Mouse (Mus musculus): ENCODE measurements around the gene Olfr285. TPM values are rescaled to one million over a fixed set of nuclear protein-coding genes. Genes with fewer than 3 reads are reported as not detected.

Olfr285 gene
- not detected for total RNA-seq (2021)

DNA sequence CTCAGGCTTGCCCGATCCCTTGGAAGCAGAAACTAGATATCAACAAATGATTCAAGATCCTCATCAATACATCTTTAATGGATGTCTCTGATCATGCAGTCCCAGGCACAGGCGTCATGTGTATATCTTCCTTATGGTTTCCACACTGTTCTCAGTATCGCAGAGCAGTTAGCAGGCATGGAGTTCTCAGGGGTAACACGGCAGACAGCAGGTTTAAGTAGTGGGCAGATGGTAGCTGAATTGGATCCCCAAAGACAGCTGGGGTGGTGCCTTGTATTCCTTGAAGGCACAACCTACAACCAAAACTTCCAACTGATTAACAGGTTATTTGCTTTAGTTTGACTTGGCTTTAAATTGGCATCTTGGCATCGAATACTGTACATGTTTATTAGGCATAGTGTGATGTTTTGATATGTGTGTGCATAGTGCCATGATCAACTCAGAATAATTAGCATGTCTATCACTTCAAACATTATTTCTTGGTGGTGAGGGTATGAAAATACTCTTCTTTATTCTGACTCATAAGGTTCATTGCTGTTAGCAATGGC lies at the start of gene Olfr285:
TSS of gene Olfr285 (minus strand) at position 177 of the 548 bp plus-strand sequence.
- DNase-seq: no peak

DNA sequence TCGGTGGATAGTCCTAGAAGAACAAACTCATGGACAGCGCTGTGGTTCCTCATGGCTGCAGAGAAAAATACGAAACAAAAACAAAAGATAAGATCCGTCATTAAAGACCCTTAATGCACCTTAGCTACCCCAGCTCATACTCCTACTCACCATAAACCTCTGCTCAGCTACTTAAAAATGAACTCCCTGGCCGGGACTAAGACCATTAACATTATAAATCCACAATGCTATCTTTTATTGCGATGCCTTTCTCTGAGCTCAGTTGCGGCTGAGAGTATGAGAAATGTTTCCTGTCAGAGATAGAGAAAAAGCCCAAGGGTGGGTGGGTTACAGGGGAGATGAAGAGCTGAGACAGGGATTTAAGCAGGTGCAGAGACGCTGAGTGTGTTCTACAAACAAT lies 23.7 kb upstream of the Olfr285 start, which contains the start of gene Olfr284:
TSS of gene Olfr284 (minus strand) at position 101 of the 400 bp plus-strand sequence.
- no peak for DNase-seq
- intact Hi-C loops (cut with DNase I): no loop called here

More for the DNA sequence above, at the start of gene Olfr285:
- intact Hi-C loops (cut with DNase I): no loop called here

DNA sequence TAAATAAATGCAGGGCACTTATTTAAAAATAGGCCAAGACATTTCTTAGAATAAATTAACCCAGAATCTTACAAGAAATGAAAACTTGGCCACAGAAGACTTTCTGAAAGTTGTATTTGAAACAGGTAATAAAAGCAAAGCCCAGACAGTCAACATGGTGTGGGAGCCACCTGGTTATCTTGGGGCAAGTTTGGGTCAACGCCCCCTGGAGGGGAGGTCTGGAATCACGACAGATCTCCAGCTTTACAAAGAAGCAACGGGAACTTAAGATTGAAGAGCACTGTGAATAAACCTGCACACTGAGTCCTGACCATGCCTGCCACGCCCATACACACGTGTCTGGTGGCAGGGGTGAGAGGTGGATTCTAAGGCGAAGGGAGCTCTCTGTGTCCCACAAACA lies 1.4 kb downstream of the Olfr285 start:
- no peak for DNase-seq
- intact Hi-C loops (cut with DNase I): no loop called here

DNA sequence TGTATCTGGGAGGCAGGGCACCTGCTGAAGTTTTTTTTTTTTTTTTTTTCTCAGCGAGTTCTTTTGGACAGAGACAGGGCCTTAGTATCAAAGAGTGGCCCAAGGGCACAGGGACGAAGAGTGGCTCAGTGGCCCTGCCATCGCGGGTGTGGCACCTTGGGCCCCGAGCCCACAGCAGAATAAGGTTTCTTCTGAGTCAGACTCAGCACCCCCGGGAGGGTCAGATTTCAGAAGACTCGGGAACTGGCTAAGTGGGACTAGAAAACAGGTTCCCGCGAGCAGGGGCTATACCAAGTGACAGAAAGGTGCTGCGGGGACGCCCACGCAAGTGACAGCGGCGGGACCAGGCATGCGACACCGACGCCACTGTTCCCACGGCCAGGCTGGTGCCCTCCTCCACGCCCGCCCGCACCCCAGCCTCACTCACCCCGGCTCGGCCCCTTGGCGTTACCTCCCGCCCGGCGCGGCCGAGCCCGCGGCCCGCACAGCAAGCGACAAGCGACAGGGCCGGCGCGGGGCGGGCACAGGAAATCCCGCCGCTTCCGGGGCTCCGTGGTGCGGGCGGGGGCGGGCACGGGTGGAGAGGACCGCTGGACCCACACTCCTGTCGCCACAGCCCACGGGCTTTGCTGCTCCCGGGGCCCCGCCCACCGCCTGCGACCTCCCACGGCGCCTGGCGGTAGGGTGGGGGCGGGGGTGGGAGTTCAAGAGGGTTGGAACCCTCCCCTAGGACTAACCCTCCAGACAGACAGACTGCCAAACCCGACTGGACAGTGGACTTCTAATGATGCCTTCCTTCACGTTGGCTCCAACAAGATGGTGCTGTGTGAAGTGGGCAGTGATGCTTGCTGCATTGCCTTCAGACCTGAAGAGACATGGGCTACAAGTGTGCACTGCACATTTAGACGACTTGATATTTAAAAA lies 21.3 kb downstream of the Olfr285 start, which contains the start of gene Zfp641:
TSS of gene Zfp641 (minus strand) at position 534 of the 924 bp plus-strand sequence.
- intact Hi-C loops (cut with DNase I): no loop called here
- DNase-seq: peak; percentile 51

DNA sequence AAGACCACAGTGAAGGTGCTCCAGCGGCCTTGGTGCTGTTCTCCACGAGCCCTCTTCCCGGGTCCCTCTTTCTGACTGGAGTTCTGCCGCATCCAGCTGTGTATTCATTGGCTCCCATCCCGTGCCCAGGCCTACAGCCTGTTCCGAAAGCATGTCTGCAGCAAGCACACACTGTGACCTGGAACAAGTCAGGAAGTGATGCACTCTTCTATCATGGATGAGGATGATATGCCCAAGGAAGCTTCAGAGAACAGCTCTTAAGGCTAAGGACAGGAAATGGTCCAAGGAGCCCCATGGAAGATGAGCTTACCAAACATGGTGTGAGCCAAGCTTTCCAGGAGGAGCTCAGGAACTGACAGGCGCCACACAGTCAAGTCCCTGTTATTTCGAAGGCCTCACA lies 23.5 kb downstream of the Olfr285 start:
- no peak for DNase-seq
- intact Hi-C loops (cut with DNase I): no loop called here

DNA sequence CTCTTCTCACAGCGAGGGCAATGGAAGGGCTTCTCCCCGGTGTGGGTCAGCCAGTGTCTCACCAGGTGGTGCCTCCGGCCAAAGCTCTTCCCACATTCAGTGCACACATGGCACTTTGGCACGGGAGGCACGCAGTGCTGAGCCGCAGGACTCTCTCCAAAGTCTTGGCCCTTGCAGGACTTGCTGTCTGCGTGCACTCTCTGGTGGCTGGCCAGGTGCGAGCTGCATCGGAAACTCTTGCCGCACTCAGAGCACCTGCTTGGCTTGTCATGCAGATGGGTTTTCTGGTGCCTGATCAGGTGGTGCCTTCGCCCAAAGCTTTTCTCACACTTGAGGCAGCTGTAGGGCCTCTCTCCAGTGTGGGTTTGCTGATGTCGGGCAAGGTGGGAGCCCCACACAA lies 28.6 kb downstream of the Olfr285 start:
- intact Hi-C loops (cut with DNase I): no loop called here

DNA sequence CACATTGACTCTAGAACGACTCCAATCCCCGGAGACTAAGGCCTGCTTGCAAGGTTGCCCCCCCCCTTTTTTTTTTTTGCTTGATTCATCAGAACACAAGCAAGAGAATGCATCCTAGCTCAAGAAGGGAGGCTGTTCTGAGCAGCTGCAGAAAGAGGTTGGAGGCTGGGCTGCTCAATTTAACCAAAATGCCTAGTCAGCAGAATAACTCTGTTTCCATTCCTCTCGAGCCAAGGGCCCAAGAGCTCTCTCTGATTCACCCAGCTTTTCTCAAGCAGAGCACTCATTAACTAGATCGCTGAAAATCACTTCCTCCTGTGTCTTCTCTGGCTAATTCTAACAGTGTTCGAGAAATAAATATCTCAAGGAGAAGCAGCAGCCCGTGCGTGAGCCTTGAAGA lies 30.7 kb downstream of the Olfr285 start:
- DNase-seq: no peak
- intact Hi-C loops (cut with DNase I): no loop called here

More for the DNA sequence above, 28.6 kb downstream of the Olfr285 start:
- no peak for DNase-seq

Other genes with a start within 250 kb of the Olfr285 start
- gene Pfkm, start 224.8 kb downstream of the Olfr285 start, total RNA-seq (2021): 100 to 1,000 TPM; 156 to 177 TPM
- gene Senp1, start 223.6 kb downstream of the Olfr285 start, total RNA-seq (2021): 10 to 100 TPM; 20.2 to 20.6 TPM
- gene Asb8, start 151.7 kb downstream of the Olfr285 start, total RNA-seq (2021): 10 to 100 TPM; 28.3 to 35.0 TPM
- 10 to 100 TPM; 45.6 to 51.6 TPM for gene Ccdc184, start 150.2 kb downstream of the Olfr285 start, total RNA-seq (2021)
- gene Olfr288, start 121.8 kb downstream of the Olfr285 start, total RNA-seq (2021): under 1 TPM in 1 of 2 experiments, not detected in 1; 0.18 TPM
- not detected for gene Gm44579, start 96.4 kb downstream of the Olfr285 start, total RNA-seq (2021)
- under 1 TPM in 1 of 2 experiments, not detected in 1; 0.20 TPM for gene Olfr287, start 96.3 kb downstream of the Olfr285 start, total RNA-seq (2021)
- not detected for gene Olfr286, start 82.9 kb downstream of the Olfr285 start, total RNA-seq (2021)
- gene H1fnt, start 60.1 kb downstream of the Olfr285 start, total RNA-seq (2021): not detected
- gene Zfp641, start 21.2 kb downstream of the Olfr285 start, total RNA-seq (2021): 10 to 100 TPM; 11.8 to 13.4 TPM
- not detected for gene Olfr284, start 23.6 kb upstream of the Olfr285 start, total RNA-seq (2021)
- not detected for gene Olfr283, start 63.6 kb upstream of the Olfr285 start, total RNA-seq (2021)
- gene Olfr282, start 113.9 kb upstream of the Olfr285 start, total RNA-seq (2021): not detected
- gene Olfr281, start 135.2 kb upstream of the Olfr285 start, total RNA-seq (2021): not detected
- gene OR5BS1P, start 152.5 kb upstream of the Olfr285 start, total RNA-seq (2021): not detected
- gene Lalba, start 165.4 kb upstream of the Olfr285 start, total RNA-seq (2021): not detected
- not detected for gene Olfr279, start 175.0 kb upstream of the Olfr285 start, total RNA-seq (2021)
- gene Kansl2, start 216.9 kb upstream of the Olfr285 start, total RNA-seq (2021): 10 to 100 TPM; 72.2 to 77.1 TPM

All from left cerebral cortex, postnatal 4 days (tissue).